Mouse (Mus musculus) adrenal gland (tissue): ENCODE results near the gene Gmfg.

ENCODE experiments used
- intact Hi-C: fragments of 180-260 bp; cut with DNase I; formaldehyde crosslinking; loops from one replicate; pipeline ENCODE4 v1.15.1; 2025
- long read RNA-seq, 2 experiments: library from polyadenylated mRNA; unstranded; transcript quantifications; one replicate each; pipeline ENCODE4 v2.0.0; 2020; ENCODE audit warnings: borderline replicate concordance in 1 of 2; ENCODE audit not compliant: insufficient replicate concordance in 1 of 2

Gmfg gene
- long read RNA-seq, experiment 1, transcript Gmfg-201 (7 exons, 637 nt): major isoform, 9 of 10 reads
- long read RNA-seq, experiment 1, partial matches to known transcripts: 1 of 10 reads
- long read RNA-seq, experiment 1, other reads (novel, unspliced or antisense): 0 of 10 reads
- long read RNA-seq, experiment 2, partial matches to known transcripts: 1 of 5 reads
- long read RNA-seq, experiment 2, other reads (novel, unspliced or antisense): 0 of 5 reads

DNA sequence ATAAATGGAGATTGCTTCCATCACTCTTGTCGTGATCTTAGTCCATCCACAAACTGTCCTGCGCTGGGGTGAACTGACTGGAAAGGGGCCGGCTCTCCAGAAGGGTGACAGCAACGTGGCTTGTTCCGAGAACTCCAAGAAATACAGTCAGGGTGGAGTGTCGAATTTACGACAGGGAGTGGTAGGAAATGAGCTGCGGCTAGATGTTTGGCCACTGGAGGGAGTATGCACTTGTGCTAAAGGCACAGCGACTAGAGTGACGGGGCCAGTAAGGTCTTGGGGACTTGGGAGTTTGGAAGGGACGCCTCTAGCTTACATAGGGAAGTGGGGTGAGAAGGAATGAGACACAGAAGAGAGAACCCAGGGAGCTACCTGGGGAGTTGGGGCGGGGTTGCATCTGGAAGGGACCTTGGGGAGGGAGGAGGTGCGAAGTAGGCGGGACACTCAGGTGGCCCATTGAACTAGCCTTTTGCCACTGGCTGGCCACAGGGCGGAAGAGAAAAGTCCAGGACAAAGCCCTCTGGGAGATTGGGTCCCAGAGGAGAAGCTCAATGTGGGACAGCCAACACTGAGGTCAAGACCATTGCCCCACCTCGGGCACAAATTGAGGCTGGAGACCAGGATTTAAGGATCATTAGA, at the start of gene Gmfg:
TSS of gene Gmfg (plus strand) at position 516 of the 639 bp plus-strand sequence.
- intact Hi-C loops: no loop called here

DNA sequence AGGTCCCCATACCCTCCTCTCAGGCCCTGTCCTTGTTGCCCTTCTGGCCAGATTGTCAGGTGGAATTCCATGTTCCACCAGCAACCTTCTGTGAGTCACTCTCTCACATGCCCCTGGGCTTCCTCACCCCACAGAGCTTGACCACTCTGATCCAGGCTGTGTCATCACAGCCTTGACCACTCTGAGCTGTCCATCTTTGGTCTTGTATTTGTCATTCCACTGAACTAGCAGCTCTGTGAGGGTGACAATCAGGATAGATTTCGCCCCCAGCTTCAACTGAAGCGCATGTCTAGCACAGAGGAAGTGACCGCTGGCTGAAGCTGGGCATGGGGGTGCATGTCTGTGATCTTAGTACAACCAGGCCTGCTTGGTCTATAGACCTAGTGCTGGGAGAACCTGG, 46.9 kb upstream of the Gmfg start:
- intact Hi-C loops: no loop called here

DNA sequence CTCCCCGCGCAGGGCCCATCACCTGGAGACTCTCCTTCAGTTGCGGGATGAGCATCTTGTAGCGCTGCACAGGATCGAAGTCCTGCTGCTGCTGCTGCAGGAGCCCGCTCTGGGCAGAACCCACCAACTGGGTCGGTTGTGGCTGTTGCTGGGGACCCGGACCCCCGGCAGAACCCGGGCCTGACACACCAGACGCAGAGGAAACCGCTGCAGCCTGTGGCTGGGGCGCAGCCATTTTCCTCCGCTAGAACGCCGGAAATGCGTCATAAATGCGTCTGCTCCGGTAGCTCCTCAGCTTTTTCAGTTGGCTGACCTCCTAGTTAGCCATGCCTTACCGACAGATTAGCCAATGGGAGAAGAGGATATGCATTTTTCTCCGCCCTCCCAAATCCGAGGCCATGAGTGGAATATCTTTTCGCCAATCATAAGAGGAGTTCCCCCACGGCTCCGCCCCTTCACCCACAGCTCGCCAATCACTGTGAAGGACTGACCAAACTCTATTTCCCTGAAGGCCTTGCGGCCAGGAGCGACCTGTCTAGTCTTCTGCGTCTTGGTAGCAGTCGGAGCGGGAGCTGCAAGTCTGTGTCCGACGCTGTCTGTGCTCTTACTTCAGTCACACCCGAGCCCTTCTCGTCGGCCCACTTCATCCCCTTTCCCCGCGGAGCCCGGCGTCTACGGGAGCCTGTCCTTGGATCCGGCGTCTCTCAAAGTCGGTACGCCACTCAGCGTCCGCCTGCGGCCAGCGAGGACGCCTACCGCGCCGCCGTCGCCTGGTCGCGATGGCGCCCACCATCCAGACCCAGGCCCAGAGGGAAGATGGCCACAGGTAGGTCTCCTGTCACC, 44.6 kb upstream of the Gmfg start, which contains the start of the genes Med29 and Paf1:
TSS of gene Med29 (minus strand) at position 280 of the 843 bp plus-strand sequence.
TSS of gene Paf1 (plus strand) at position 523 of the 843 bp plus-strand sequence.
- intact Hi-C loops: no loop called here

DNA sequence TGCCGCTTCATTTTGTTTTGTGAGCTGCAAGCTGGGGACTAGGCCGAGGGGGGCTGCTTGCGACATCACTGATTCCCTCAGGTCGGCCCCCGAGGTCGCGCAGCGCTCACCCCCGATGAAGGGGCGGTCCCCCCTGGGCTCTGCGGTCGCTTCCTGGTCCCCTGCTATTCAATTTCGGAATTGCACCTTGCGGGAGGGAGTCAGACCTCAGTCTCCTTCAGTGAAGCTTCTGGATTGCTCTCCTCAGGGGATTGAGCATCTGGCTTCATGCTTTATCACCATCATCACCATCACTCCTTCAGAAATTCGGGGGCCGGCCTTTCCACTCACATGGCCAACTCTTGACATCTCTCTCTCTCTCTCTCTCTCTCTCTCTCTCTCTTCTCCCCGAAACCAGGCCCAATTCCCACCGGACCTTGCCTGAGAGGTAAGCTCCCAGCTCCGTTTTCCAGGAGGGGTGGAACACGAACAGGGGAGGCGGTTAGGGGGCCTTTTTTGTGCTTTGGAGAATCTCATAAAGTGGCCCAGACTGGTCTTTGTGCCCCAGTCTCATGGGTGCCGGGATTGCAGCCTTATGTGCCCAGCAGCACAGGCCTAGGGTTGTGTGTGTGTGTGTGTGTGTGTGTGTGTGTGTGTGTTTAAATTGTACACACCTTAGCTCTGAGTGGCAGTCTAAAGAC, 43.8 kb upstream of the Gmfg start:
- intact Hi-C loops: no loop called here

DNA sequence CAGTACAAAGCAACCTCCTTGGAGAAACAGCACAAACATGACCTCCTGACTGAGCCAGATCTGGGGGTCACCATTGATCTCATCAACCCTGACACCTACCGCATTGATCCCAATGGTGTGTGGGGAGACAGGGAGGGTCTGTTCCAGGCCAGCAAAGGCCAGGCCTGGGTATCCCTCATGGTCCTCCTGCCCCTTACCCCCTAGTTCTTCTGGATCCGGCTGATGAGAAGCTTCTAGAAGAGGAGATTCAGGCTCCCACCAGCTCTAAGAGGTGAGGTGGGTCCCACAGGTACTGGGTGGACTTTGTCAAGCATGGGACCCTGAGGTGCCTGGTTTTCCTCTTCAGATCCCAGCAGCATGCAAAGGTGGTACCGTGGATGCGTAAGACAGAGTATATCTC, 41.8 kb upstream of the Gmfg start:
- intact Hi-C loops: no loop called here

DNA sequence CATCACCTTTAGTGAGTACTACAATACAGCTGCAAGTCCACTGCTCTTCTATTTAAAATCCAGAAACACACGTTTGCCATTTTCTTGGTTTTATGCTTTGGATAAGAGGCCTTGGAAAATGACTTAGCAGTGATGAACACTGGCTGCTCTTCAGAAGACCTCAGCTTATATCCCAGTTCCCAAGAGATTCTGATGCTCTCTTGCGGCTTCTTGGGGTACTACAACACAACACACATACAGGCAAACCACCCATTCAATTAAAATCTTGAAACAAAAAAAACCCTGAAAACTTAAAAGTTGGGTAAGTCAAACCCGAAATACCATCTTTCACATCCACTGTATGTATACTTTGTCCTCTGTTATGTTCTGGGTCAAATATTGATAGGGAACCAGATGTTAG, 39.2 kb upstream of the Gmfg start:
- intact Hi-C loops: no loop called here

DNA sequence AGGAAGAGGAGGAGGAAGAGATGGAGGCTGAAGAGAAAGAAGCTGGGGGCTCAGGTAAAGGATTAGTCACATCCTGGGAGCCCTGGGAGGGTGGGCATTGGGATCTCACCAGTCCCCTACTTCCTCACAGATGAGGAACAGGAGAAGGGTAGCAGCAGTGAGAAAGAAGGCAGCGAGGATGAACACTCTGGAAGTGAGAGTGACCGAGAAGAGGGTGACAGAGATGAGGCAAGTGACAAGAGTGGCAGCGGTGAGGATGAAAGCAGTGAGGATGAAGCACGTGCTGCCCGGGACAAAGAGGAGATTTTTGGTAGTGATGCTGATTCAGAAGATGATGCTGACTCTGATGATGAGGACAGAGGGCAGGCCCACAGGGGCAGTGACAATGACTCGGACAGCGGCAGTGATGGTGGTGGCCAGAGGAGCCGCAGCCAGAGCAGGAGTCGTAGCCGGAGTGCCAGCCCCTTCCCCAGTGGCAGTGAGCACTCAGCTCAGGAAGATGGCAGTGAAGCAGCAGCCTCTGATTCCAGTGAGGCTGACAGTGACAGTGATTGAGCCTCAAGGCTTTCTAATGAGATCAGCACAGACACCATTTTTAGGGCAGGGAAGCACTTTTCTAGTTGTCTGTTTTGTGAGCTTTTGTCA, 38.4 kb upstream of the Gmfg start:
- intact Hi-C loops: no loop called here

DNA sequence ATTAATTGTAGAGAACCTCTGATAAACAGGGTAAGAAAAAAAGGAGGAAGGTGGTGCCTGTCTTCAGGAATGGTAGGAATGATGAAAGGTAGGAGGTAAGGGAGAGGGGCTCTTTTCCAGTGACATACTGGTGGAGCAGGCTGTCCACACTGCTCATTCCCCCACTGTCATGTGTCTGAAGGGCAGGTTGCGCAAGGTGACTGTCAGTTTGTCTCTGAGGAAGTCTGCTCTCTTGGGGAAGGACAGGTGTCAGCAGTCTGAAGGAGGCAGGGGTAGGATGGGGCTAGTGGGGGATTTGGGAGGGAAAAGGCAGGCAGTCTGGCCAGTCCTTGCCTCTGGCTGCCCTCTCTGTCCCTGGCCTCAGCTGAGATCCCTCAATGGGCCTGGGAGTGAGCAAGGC, 36.2 kb upstream of the Gmfg start:
- intact Hi-C loops: no loop called here

DNA sequence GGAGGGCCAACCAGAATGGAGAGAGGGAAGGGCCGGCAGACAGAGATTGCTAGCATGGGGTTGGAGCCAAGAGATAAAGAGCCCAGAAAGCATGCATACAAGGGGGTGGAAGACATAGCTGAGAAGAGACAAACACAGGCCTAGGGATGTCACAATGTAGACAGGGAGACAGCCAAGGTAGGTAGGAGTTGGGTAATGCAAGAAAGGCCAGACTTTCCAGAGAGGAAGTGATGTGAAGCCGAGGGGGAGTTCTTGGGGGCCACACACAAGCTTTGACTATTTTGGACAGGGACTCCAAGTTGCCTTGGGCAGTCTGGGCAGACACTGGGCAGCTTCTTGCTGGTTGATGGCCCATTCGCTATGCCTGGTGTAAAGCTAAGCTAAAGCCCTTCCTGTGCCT, 35.3 kb upstream of the Gmfg start:
- intact Hi-C loops: no loop called here

DNA sequence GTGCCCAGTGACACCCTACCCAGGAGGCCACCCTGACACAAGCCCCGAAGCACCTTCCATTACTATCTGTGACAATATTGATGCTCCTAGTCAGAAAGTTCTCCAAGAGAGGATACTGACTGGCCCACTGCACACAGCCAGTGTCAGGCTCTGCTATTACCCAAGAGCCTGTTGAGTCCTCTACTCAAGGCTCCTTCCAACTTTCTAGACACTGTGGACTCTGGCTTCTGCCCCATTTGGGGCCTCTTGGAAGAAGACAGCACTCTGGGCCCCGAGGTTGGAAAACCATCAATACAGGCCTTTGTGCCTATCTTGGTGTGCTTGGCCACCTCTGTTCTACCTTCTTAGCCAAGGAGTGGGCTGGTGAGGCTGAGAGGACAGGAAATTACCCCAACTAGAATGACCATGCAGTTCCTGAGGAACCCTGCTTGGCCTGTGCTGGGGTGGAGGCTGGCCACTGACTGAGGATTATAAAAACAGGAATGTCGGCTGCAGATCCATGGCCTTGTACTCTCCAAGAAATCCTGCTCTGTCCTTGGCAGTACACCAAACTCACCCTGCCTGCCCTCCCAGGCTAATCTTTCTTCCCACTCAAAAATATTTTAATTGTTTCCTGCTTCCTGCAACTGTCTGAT, 26.3 kb upstream of the Gmfg start:
- intact Hi-C loops: no loop called here

DNA sequence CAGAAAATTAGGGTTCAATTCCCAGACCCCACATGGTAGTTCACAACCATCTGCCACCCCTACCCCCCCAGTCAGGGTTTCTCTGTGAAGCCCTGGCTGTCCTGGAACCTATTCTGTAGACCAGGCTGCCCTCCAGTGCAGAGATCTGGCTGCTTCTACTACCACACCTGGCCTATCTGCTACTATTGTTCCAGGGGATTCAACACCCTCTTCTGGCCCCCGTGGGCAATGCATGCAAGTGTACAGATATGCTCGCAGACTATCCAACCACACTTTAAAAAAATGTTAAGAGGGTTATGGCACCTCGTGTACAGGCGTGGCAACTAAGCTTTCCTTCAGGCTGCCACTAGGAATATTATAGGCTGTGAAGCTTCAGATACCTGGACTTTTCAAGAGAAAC, 24.4 kb upstream of the Gmfg start:
- intact Hi-C loops: no loop called here

DNA sequence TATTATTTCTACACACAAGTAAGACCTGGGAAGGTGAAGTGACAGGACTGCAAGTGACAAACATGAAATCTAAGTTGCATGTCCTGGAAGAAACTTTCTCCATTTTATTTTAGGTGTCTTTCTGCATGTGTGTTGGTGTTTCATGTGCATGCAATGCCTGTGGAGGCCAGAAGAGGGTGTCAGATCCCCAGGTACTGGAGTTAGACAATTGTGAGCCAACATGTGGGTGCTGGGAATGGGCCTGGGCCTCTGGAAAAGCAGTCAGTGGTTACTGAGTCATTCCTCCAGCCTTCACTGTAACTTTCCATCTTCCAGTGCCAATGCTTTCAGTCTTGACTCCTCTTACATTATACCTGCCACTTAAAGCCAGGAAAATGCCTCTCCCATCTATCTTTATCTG, 19.9 kb upstream of the Gmfg start:
- intact Hi-C loops: no loop called here

DNA sequence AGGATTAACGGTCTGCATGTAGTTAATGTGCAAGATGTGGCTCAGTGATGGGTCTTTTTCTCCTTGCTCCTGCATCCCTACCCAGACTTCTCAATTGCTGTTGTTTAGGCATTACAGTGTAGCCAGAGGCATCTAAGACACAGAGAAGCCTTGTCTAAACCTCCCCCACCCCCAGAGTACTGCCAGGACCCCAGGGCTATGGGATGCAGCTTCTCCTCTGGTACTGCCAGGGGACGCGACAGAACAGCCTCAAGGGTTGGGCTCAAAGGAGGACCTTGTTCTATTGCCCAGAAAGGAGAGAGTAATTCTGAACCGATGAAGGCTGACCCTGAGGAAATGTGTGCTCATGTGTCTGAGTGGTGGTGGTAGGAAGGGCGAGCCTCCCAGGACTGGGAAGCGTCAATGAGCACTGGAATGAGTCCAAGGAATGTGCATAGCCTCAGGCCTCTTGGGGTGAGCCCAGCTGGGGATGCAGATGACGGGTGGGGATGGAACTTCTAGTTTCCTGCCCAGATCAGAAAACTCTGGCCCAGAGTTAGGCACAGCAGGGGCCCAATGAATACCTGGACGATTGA, 19.1 kb upstream of the Gmfg start:
- intact Hi-C loops: no loop called here

DNA sequence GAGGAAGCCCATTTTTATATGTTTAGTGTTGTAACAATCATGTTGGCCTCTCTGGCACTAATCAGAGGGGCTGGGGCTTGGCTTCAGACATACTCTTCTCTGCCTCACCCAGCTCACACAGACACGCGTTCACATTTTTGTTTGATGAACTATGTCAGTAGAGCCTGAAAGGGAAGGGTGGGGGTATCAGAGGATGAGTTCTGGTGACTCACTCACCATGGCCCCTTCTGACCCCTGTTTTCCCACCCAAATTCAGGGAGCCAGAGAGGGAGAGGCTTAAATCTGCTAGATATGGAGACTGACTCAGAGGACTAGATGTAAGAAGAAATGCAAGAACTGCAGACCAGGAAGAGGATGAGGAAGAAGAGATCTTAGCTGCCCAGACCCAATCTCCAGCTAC, 17.8 kb upstream of the Gmfg start:
- intact Hi-C loops: no loop called here

DNA sequence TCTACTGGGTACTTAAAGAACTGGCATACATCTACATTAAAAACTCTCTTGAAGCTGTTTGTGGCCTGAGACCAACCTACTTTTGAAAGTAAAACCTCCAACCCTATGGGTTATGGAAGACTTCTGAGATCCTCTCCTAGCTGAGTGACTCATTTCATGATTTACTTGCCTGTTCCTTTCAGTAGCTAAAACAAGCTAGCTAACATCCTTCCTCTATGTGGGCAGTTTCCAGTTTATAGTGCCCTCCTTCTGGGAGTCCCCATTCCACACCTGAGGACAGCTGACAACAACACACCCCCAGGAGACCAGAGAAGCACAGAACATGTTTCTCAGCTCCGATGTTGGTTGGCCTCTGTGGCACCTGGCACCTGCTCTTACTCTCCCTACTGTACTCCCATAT, 14.2 kb upstream of the Gmfg start:
- intact Hi-C loops: no loop called here

DNA sequence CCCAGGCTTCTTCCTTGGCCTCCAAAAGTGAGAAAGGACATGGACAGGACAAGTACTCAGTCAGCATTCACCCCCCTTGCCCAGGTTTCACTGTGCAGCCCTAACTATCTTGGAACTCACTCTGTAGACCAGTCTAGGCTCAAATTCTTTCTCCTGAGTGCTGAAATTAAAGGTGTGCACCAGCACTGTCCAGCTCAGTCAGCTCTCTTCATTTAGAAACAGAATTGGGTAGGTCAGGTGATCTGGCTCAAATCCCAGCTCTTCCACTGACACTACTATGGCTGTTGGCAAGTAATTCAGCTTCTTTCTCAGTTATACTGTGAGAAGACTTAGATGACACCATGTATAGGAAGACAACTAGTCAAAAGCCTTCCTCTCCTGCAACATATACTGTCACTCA, 9.5 kb upstream of the Gmfg start:
- intact Hi-C loops: no loop called here

DNA sequence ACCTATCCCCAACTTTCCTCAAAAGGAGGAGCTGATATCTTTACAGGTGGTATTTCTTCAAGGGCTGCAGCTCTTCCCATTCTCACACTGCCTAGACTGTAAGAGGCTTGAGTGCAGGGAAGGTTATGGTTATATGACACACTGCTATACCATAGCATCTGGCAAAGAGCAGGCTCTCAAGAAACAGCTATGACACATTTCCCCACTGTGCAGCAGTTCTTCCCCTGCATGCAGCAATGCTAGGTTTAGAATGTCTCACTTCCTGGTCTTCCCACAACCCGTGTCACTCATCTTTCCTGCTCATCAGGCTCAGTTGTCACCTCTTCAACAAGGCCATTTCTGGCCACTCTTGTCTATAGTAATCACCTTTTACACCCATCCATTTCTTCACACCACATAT, 6.7 kb upstream of the Gmfg start:
- intact Hi-C loops: no loop called here

DNA sequence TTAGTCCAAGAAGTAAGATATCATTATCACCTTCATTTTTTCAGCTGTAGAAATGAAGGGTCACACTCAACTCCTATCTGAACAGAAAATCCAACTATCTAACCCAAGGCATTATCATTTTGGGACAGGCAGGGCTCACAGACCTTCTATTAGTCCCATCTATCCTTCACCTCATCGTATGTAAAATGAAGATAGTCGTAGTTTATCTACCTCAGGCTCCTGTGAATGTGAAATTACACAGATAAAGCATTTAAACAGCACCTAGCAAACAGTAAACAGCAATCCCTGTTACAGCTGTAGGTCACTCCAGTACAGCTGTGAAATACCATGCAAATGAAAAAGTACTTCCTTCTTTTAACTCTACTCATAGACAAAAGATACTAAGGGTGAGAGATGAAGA, 5.0 kb upstream of the Gmfg start:
- intact Hi-C loops: no loop called here

DNA sequence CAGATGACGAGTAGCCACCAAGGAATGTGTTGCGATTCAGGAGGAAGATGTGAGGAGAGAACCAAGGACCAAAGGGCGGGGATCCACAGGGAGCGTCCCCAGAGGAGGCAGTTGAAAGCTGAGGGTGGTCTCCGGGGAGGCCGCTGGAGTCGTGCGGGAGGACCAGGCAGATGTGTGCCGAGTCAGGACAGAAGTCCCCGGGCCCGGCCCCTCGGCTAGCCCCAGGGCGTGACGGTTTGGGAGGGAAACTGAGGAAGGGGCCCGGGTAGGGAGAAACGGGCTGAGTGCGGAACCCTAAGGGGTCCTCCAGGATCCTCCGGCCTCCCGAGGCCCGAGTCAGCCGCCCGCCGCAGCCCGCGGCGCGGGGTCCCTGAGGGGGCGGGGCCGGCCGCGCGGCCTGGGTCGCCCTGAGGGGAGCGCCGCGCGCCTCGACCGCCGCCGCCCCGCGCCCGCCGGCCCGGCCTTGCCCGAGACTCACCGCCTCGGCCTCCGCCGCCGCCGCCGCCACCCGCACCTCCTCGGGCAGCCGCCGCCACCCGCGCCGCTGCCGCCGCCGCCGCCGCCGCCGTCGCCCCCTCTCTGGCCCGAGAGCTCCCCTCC, 1.5 kb upstream of the Gmfg start:
- intact Hi-C loops: no loop called here

DNA sequence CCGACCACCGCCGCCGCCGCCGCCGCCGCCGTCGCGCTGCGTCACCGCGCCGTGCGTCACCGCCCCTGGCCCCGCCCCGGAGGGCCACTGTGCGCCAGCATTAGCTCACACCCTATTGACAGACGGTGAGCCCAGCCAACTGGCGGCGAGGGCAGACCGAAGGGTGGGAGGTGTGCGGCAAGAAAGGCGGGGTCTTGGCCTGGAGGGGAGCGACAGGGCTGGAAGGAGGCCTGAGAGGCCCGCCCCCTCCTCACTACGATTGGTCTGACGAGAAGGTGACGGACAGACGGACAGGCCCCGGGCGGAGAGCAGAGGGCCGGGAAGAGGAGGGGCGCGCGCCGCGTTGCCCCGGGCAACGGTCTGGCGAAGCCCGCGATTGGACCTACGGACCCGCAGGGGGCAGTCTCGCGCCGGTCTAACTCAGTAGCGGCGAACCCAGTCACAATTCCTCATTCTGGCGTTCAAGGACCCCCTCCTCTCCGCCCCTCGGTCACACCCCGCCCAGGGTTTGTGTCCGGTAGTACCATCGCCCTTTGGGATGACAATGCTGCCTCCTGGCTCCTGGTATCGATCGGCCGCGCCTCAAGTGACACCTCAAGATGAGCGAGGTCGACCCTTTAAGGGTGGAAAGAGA, 859 bp upstream of the Gmfg start:
- intact Hi-C loops: no loop called here
